Mouse (Mus musculus): ENCODE results near the gene Tmem131l.

Tmem131l gene

DNA sequence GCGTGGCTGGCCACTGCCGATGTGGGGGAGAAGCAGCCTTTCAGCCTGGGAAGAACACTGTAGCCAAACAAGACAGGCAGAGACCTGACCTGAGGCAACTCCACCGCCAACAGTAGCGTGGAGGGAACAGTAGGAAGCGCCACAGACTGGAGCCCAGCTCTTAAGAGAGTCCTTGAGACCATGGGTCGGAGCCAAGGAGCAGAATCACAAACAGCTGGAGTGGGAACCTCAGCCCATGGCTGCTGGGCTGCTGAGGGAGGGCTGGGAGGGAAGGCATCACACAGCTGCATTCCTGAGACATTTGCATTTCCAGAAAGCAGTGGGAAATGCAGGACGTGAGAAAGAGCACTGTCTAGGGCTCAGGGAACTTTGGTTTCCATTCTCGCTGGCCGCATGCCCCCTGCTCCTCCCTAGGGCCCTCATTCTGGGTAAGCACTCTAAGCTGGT lies 8.8 kb upstream of the Tmem131l start:
- DNase-seq (ENCODE audit: low spot score in 2 of 2), result no peak

DNA sequence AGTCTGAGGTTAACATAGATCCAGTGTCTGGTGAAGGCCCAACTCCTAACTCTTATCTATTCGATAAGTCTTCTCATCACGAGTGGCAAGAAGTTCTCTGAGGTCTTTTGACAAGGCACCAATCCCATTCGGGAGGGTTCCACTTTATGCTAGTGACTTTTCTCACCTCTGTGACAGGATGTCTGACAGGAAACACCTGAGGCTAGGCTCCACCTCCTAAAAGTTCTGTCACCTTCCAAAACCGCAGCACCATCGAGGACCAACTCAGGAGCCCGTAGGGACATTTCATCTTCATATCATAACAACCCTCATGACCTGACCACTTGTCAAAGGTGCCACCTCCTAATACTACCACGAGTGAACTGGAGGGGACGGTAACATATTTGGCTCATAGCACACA lies 6.2 kb upstream of the Tmem131l start:
- no peak for DNase-seq (ENCODE audit: low spot score in 2 of 2)

DNA sequence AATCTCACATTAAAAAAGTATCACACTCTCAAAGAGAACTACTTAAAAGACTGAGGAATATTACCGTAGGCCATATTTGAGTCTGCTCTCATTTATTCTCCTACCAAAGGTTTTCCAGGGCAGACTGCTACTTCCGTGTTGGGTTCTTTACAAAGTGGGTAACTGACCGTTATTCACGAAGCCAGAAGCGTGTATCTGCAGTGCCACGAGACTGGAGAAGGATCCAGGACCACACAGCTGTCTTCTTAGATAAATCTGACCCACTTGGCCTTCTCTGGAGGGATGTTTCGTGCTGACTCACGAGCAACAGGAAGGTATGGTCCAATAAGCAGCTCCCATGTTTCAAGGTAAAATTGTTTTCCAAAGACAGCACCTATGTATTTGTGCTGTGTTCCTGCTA lies 1.8 kb upstream of the Tmem131l start:
- peak in 1 of 2 experiments; percentile 49 for DNase-seq (ENCODE audit: low spot score in 2 of 2)

DNA sequence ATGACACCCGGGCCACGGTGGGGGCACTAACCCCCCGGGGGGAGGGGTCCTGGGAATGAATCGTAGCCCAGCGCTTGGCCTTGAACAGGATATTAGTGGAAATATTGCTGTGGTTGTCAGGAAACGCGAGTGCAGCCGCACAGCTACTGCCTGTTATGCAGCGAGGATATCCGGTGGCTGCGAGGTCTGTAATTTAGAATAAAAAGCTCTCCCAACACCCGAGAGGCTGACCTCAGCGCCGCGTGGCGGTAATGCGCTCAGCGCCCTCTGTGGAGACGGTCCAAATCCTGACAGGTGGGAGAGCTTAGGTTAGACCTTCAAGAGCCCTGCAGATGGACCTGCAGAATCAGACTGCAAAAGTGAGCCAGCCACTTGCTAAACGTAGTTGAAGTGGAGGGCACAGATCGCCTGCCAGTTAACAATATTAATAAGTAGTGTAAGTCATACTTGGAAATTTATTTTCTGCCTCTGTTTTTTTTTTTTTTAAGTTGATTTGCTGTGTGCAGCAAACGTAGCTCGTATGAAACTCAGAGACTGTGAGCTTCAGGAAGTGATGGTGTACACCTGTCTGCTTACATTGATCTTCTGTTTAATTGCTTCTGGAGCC lies 604 bp upstream of the Tmem131l start:
- peak; percentile 55 to 67 for DNase-seq (ENCODE audit: low spot score in 2 of 2)

DNA sequence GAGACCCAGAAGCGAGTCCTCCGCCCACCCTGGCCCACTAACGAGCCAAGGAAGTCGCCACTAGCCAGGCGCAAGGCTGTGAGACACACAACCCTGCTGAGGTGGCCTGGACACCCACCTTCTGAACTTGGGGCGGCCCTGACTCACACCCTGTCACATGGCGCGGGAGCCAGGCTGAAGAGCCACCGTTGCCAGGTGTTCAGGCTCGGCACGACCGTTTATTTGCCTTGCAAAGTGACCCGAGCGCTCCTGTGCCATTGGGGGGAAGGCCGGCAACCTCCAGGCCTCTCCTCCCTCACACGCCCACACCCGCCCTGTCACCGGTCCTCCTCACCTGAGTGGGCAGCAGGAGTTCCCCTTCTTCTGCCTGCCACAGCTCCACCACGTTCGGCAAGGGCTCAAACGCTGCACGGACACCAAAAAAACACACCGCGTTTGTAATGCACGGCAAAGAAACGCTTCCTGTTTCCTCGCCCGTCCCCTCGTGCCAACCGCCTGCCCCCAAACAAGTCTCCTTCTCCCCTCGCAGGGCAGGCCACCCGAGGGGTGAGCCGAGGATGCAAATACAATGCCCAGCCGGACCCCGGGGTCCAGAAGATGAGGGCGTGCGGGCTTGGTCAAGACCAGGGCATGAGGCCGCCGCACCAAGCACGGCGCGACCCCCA lies 862 bp downstream of the Tmem131l start:
- DNase-seq (ENCODE audit: low spot score in 2 of 2), result peak; percentile 70 to 79

DNA sequence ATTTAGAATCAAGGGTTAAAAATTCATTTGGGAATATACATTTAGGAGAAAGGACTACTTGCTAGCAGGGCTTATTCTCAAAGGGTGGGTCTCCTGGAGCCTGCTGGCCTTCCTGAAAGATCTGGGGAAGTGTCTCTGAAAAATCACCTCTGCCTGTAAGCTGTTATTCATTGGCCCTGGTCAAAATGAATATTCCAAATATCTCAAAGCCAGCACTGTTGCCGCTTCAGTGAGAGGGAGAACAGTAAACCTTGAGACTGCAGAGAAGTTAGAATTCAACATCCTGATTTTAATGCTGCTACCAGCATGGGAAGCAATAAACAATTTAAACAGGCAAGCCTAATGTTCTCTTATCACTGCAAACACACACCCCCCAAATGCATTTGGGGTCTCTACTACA lies 1.8 kb downstream of the Tmem131l start:
- no peak for DNase-seq (ENCODE audit: low spot score in 2 of 2)

DNA sequence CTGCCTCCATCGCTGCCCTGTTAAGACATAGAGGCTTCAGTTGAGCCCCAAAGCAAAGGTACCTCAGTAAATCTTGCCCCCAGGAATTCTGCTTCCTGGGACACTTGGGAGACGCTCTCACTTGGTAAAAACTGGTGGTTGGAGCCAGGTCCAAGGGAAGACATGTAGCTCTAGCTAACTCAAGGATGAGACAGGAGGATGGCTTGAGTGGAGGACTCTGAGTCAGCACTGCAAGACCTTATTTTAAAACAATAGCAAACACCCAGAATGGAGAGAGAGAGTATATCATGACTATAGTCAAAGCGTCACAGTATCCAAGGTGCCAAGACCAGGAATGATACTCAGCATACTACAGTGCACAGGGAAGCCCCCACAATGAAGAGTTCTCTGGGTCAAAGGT lies 2.4 kb downstream of the Tmem131l start:
- DNase-seq (ENCODE audit: low spot score in 2 of 2), result no peak

DNA sequence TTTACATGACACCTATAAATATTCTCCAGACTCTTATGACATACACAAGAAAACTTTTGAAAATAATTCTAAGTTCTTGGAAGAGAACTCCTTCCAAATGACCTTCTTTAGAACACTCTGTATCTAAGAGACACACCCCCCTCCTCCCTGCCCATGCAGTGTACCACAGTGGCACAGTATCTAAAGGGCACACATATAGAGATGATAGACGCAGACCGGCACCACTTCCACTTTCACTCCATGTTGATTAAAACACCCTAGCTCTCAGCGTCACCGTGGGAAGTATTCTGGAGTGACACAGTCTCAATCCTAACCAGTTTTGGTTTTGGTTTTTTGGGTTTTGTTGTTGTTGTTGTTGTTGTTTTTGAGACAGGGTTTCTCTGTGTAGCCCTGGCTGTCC lies 3.1 kb downstream of the Tmem131l start:
- DNase-seq (ENCODE audit: low spot score in 2 of 2), result peak; percentile 36 to 39

DNA sequence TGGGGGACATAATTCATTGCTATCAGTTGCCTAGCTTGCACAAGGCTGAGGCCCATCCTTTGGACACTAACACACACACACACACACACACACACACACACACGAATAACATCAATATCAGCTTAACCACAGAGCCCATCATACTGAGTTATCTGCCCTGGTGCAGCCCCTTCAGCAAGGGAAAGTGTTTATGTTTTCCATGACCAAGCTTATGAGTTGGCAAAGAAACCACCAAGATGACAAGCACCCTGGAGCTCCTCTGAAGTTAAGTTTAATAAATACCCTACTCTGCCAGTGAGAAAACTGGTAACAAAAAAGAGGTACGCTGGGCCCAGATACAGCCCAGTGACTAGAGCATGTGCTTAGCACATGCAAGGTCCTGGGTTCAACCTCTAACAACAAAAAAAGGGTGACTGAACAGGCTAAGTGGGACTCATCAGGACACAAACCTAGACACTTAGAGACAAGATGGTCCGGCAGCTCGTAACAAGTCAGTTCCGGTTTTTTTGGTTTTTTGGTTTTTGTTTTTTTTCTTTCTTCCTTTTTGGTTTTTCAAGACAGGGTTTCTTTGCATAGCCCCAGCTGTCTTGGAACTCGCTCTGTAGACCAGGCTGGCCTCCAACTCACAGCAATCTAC lies 4.1 kb downstream of the Tmem131l start:
- no peak for DNase-seq (ENCODE audit: low spot score in 2 of 2)

DNA sequence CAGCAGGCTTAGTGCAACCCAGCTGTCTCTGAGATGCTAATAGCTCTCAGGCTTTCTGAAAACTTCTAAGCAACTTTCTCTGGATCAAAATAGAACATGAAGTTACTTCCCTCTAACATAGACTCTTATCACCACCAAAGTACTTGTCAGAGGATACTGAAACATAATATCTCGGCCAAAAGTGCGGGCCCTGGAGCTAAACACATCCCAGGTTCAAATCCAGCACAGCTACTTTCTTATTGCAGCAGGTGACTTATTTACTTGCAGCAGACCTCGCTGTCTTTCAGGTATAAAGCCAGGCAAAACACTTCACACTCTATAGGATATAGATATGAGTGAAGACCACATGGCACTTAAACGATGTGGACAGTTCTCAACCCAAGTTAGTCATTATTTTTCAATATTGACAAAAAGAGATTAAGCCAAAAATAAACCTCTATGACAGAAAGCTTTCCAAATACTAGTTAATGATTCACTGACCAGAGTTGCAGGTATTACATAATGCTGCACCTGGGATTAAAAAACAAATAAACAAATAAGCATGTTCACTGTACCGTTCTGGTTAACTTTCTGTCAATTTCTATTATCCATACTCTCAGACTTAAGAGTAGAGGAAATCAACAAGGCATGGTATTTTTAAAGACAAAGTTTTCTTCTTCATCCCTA lies 5.7 kb downstream of the Tmem131l start:
- no peak for DNase-seq (ENCODE audit: low spot score in 2 of 2)

DNA sequence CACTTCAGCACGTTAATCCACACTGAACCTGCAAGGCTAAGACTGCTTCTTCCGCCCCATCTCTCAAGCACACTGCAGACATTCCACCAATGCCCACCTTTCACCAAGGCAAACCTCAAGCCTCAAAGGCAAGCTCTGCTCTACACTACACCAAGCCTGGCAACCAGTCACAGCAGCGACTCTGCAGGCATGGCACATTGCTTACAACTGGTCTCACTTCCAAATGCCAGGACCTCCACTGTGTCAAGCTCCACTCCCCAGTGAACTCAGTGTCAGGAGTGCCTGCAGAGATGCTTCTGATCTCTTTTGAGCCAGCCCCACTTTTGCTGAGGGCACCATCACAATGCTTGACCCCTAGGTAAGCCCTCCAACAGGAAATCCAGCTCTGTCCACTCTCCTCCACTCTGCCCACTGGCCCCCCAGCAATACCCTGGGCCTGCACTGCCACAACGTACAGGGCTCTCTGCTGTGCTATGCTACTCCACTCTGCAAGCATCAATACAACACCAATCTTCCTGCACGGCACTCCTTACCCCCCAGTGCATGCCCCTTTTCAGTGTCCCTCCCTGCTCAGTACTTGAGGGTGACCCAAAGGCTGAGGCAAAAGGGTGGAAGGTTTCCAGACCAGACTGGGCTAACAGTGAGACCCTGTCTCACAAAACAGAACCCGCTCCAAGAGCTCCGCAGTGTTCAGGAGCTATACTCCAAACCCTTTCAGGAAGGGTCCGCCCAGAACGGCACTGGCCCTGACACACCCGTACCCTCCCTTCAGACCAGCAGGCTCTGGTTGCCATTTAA lies 6.8 kb downstream of the Tmem131l start:
- DNase-seq (ENCODE audit: low spot score in 2 of 2), result no peak

DNA sequence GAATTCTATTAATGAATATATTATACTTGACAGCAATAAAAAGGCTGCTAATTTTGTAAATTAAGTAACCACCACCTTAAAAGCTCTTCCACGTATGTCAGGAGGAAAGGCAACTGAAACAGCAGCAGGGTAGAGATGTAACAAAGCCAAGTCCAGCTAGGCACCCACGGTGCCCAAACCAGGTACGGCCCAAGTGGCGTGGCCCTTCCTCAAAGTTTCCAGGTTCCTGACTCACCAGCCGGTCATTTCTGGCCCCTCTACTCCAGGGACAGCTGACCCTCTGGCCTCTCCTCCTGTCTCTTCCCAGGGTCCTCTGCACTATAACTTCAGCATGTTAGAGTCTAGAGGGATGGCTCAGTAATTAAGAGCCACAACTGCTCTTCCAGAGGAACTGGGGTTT lies 7.6 kb downstream of the Tmem131l start:
- DNase-seq (ENCODE audit: low spot score in 2 of 2), result no peak

DNA sequence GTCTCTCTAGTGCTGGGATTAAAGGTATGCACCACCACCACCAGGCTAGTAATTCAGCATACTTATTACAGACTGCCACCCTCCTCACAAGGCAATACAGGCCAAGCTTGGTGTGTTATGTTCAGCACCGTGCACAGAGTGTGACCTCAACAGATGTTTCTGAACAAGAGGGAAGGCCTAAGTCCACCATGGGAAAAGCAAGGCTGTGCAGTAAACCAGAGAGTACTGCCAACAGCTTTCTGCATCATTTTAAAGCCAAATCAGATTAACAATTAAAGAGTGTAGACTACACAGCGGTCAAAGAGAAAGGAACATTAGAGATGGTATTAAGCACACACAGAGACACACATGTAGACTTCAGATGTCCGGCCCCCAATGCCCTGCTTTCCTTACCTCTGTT lies 8.8 kb downstream of the Tmem131l start:
- no peak for DNase-seq (ENCODE audit: low spot score in 2 of 2)

DNA sequence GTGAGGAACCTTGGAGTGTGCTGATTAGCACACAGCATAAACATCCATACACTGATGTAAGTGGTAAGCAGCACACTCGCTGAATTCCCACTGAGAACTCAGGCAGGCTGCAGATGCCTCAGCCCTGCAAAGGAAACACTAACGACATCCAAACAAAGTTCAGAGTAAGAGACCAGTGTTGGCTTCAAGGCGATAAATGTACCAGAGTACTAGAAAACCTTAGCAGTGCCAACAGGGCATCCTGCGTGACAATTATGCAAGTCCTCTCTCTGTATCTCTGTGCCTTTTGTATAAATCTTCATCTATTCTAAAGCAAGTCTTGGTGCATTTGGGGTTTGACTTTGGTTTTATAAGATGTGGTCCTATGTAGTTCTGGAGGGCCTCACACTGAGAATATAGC lies 11.0 kb downstream of the Tmem131l start:
- DNase-seq (ENCODE audit: low spot score in 2 of 2), result no peak

DNA sequence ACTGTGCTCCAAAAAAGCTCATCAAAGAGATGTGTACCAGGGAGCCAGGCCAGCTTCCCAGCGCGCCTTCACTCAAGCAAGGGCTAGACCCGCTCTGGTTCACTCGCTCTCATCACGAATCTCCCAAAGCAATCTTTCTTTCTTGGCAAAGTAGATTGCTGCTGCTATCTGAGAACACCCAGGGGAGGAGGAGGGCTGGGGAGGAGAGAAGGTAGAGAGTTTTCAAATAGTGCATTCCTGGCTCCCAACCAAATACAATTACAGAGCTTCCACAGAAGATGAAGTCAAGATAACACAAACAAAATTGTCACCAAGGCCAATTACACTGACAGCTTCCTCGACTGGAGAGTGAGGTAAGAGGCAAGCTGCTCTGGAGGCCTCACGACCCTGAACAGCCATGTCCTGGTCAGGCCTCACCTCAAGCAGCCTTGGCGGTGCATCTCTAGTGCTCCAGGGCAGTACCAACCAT lies 12.2 kb downstream of the Tmem131l start:
- no peak for DNase-seq (ENCODE audit: low spot score in 2 of 2)

DNA sequence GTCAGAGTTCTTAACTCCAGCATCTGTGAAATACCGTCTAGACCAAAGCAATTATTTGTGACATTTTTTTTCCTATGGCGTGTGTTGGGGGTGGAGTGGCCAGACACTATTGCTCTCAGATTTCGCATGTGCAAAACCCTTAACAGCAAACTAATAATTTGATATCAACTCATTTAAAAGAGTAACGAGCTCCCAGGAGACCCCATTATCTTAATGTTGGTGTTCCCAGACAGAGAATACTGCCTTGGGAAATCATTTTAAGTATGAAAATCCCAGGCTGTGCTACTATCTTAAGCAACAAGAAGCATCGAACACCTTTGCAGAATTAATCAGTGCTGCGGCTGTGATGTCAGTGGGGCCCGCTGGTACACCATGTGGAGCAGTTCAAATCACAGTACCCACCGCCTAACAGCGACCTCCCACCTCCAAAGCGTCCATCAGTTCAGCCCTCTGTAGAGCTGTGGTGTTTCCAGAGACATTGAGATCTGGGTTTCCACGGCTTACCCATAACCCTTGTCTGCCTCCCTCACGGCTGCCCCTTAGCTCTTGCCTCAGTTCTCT lies 15.4 kb downstream of the Tmem131l start:
- no peak for DNase-seq (ENCODE audit: low spot score in 2 of 2)

DNA sequence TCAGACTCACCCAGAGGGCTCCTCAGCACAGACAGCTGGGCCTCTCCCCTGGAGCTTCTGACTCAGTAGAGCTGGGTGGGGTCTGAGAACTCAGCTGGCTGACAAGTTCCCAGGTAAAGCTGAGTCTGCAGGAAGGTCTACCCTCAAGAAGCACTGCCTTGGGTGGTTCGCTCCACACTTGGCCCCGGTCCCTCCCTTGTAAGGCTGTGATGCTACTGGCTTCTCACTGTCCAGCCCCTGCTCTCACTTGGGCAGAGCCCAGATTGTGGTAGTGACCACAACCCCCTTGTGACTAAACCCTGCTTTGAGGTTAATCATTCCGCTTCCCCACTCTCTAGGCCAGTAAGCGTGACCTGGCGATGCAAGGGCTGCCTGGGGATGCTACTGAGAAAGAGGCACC lies 17.3 kb downstream of the Tmem131l start:
- no peak for DNase-seq (ENCODE audit: low spot score in 2 of 2)

DNA sequence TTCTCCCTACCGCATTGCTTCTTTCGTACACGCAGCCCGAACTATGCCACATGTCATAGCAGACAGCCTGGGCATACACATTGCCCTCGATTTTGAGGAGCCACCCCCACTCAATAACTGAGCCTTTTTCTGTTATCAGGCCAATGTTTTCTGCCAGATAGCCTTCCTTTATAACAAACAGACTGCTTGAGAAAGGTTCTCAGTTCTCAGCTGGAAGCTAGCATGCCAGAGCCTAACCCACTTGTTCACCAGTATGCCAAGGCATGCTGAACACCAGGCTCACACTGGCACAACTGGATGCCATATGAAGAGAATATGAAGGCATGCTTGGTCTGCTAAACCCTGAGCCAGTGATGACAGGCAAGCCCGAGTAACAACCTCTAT lies 17.8 kb downstream of the Tmem131l start:
- no peak for DNase-seq (ENCODE audit: low spot score in 2 of 2)

DNA sequence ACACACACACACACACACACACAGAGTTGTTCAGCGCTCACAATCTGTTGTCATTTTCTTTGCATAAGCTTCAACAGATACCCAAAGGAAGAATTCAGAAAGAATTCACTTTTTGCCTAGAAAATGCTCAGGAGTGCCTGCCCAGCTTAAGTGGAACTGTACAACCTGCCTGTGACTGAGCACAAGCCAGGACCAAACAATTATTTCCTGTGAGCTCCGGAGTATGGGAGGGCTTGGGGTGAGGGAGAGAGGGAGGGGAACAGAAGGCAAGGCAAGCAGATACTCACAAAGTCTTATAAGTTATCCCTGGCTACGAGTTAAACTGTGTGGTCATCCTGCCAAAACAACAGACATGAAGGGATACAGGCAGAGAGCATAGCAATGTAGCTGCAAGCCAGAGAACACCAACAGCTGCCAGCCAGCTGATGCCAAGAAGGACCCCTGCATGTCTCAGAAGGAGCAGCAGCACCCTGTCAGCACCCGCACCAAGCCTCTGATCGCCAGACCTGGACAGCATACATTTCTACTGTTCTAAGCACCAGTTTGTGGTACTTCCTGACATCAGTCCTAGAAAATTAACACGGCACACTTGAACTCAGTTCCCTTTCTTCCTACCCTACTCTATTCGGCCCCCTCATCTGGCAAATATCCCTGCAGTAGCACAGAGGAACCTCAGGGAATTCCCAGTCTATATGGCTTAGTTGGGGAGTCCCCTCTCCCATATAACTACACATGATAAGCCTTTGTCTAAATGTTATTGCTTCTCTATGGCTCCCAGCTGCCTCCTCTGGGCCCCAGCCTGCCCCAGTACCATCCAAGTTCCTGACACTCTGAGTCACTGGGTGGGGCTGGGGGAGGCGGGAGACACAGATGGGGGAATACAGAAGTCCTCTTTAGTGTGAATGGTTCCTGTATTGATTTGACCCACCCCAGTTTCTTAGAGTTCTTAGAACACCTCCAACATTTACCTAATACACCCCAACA lies 18.5 kb downstream of the Tmem131l start:
- DNase-seq (ENCODE audit: low spot score in 2 of 2), result no peak

DNA sequence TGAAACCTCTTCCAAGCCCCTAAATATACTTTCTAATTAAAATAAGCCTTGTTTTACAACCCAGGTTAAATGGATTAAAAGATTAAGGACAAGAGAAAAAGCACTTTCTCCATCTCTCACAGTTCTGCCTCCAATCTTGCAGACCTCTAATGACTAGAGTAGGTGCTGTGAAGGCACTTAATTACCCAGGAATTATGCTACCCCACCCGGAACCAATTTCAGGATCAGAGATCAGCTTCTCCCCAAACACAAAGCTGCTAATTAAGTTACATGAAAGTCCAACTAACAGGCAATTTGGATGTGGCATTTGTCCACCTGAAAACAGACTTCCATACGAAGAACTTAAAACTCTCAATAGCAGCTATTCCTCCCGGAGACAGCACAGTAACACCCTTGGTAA lies 19.4 kb downstream of the Tmem131l start:
- DNase-seq (ENCODE audit: low spot score in 2 of 2), result no peak

Measured in spleen, postnatal 14 days (tissue).